Comparison of ENCODE assay signal across 24 mouse cellular contexts in genomic region chr11:77663639-77664038, GRCm38 (mm10). TPM values are rescaled to one million over a fixed set of nuclear protein-coding genes. Genes with fewer than 3 reads are reported as not detected.
DNase-seq lines count a peak whose midpoint lies in the region; ATAC-seq and TF ChIP-seq lines count a peak whose summit lies in the region.
"Had no signal": no experiment of that assay in that cellular context is flagged by ENCODE, and none has a peak within 500 bp of the region (broad histone marks: within the 10 kb centered on the region; RNA-seq: fewer than 3 reads in every experiment).

No protein-coding gene starts in this region.

- no peak overlapping the region for H3K27ac ChIP-seq in lung, postnatal 0 days (ENCODE audit: low read length)
- H3K27ac ChIP-seq: embryonic facial prominence, embryonic 13.5 days; embryonic facial prominence, embryonic 15.5 days; forebrain, embryonic 10.5 days; forebrain, embryonic 12.5 days had no signal

- no peaks in the 10 kb centered on the region for H3K4me1 ChIP-seq in lung, postnatal 0 days (ENCODE audit: insufficient read depth, low read depth, low read length)
- H3K4me1 ChIP-seq: embryonic facial prominence, embryonic 13.5 days; embryonic facial prominence, embryonic 15.5 days; forebrain, embryonic 10.5 days; forebrain, embryonic 12.5 days had no signal

- DNase-seq in layer of hippocampus, adult 9-11 months, result peak; percentile 8
- no peak for DNase-seq in layer of hippocampus, adult 18-20 months (ENCODE audit: low spot score in 2 of 2)
- DNase-seq in lung, postnatal 0 days (ENCODE audit: low spot score), result peak; percentile 39
- no peak for DNase-seq in lung, postnatal 25 days (ENCODE audit: low spot score)
- peak; percentile 14 for DNase-seq in brain, embryonic 14.5 days (ENCODE audit: low read depth)
- DNase-seq in heart, adult 9 months (ENCODE audit: low spot score in 2 of 2), result no peak
- DNase-seq: adrenal gland, adult 2 months; adrenal gland, postnatal 10 days; adrenal gland, postnatal 25 days; cerebellum, adult 11 months; cerebellum, adult 18-20 months; cerebellum, adult 8-10 months; cerebellum, adult 9-11 months; cerebellum, postnatal 14 days; cerebellum, postnatal 36 days; embryo, embryonic 11 days had no signal

- TF ChIP-seq POLR2A in brain, embryonic 14.5 days (IDR thresholded peaks at IDR 0.05; ENCODE audit: borderline replicate concordance, extremely low read depth, insufficient read depth, insufficient read length, poor library complexity, severe bottlenecking), result no peak

- no peak overlapping the region for H3K9ac ChIP-seq in lung, postnatal 0 days (replicated peaks; ENCODE audit: low read depth)
- H3K9ac ChIP-seq: embryonic facial prominence, embryonic 13.5 days; embryonic facial prominence, embryonic 15.5 days; forebrain, embryonic 12.5 days had no signal

- no peak for TF ChIP-seq EP300 in lung, postnatal 0 days (IDR thresholded peaks at IDR 0.05)

- no peak for TF ChIP-seq CTCF in lung, postnatal 0 days (IDR thresholded peaks at IDR 0.05)
- no peak for TF ChIP-seq CTCF in brain, embryonic 14.5 days (IDR thresholded peaks at IDR 0.05; ENCODE audit: borderline replicate concordance, extremely low read depth, insufficient read depth, insufficient read length)

- no peaks in the 10 kb centered on the region for H3K27me3 ChIP-seq in lung, postnatal 0 days (replicated peaks; ENCODE audit: insufficient read depth, low read length)
- H3K27me3 ChIP-seq: embryonic facial prominence, embryonic 13.5 days; embryonic facial prominence, embryonic 15.5 days; forebrain, embryonic 12.5 days had no signal

- no peak overlapping the region for H3K4me2 ChIP-seq in lung, postnatal 0 days (replicated peaks; ENCODE audit: low read depth, low read length)
- H3K4me2 ChIP-seq: embryonic facial prominence, embryonic 13.5 days; embryonic facial prominence, embryonic 15.5 days; forebrain, embryonic 12.5 days had no signal

- ATAC-seq in lung, postnatal 0 days, result peak; percentile 38; the same call in 1 of the 2 replicates
- no peak for ATAC-seq in megakaryocyte-erythroid progenitor cell, adult 5-6 weeks (replicated peaks; ENCODE audit: low FRiP score, low TSS enrichment, poor library complexity, severe bottlenecking)
- ATAC-seq: forebrain, embryonic 14.5 days; forebrain, embryonic 16.5 days had no signal

- H3K36me3 ChIP-seq in lung, postnatal 0 days (ENCODE audit: insufficient read depth, low read length), result no peaks in the 10 kb centered on the region
- H3K36me3 ChIP-seq: embryonic facial prominence, embryonic 13.5 days; embryonic facial prominence, embryonic 15.5 days; forebrain, embryonic 10.5 days; forebrain, embryonic 12.5 days had no signal

- H3K4me3 ChIP-seq in lung, postnatal 0 days (ENCODE audit: low read depth, low read length), result no peak overlapping the region
- H3K4me3 ChIP-seq: embryonic facial prominence, embryonic 13.5 days; embryonic facial prominence, embryonic 15.5 days; erythroblast, embryonic 14.5 days; forebrain, embryonic 10.5 days; forebrain, embryonic 12.5 days had no signal

- 67% methylated on average over 6 of the region's 6 CpGs for WGBS in lung, postnatal 0 days

- no peaks in the 10 kb centered on the region for H3K9me3 ChIP-seq in lung, postnatal 0 days (ENCODE audit: low read length)
- H3K9me3 ChIP-seq: embryonic facial prominence, embryonic 13.5 days; embryonic facial prominence, embryonic 15.5 days; forebrain, embryonic 10.5 days had no signal

RNA-seq across cellular contexts. Expression of gene Nufip2, which starts 22.3 kb away (rescaled TPM):
- 10 to 100 TPM; 75.3 to 76.1 TPM for total RNA-seq in layer of hippocampus, adult 18-20 months (2021)
- 4.1 and 5.2 TPM in 2 replicates for polyA plus RNA-seq in lung, postnatal 0 days (2015; fragmentation: Nextera tagmentation; extraction: Ambion mirVana)
- 13.1 and 19.2 TPM in 2 replicates for polyA plus RNA-seq in brain, embryonic 14.5 days (2012; rRNA removed)
- total RNA-seq in megakaryocyte-erythroid progenitor cell, adult 5-6 weeks (2014; fragmentation: Nextera tagmentation), result 60.0 and 67.4 TPM in 2 replicates
- 78.5 and 79.1 TPM in 2 replicates for total RNA-seq in megakaryocyte-erythroid progenitor cell, adult 5-6 weeks (2017)

RNA-seq across cellular contexts. Expression of gene Taok1, which starts 56.0 kb away (rescaled TPM):
- 100 to 1,000 TPM; 109 to 110 TPM for total RNA-seq in layer of hippocampus, adult 18-20 months (2021)
- 18.4 and 21.4 TPM in 2 replicates for polyA plus RNA-seq in lung, postnatal 0 days (2015; fragmentation: Nextera tagmentation; extraction: Ambion mirVana)
- 22.0 and 26.6 TPM in 2 replicates for polyA plus RNA-seq in brain, embryonic 14.5 days (2012; rRNA removed)
- 15.4 and 20.3 TPM in 2 replicates for total RNA-seq in megakaryocyte-erythroid progenitor cell, adult 5-6 weeks (2014; fragmentation: Nextera tagmentation)
- total RNA-seq in megakaryocyte-erythroid progenitor cell, adult 5-6 weeks (2017), result 28.9 and 39.6 TPM in 2 replicates

Comparison
In these comparisons a context has a peak if more than half of its experiments do, and no peak if none do; other contexts are left out.
1. DNase-seq: peak in layer of hippocampus, adult 9-11 months (single experiment), lung, postnatal 0 days (single experiment) and brain, embryonic 14.5 days (single experiment); none in layer of hippocampus, adult 18-20 months (0 of 2), lung, postnatal 25 days (single experiment) and heart, adult 9 months (0 of 2).